Mouse (Mus musculus) hindbrain, embryonic 14.5 days (tissue): ENCODE measurements around the gene Pou2f2. TPM values are rescaled to one million over a fixed set of nuclear protein-coding genes. Genes with fewer than 3 reads are reported as not detected.

ENCODE experiments used
- ATAC-seq: fragments of 200-750 bp; cut with Nextera tagmentation; 2 replicates; pipeline ENCODE4 v1.8.0; 2017; ENCODE audit warnings: moderate number of reproducible peaks, mild to moderate bottlenecking, moderate TSS enrichment, moderate library complexity; ENCODE audit not compliant: low FRiP score
- DNase-seq: peaks from one replicate; pipeline ENCODE4 v3.0.0-alpha.2; 2015; ENCODE audit warnings: low spot score
- H3K27ac ChIP-seq: fragments of 300-500 bp; sonication (generic); 2 replicates; pipeline ENCODE4 v1.5.1; 2014; ENCODE audit warnings: mild to moderate bottlenecking, moderate library complexity
- H3K27me3 ChIP-seq: fragments of 300-500 bp; sonication (generic); 2 replicates; pipeline ENCODE4 v1.6.1; 2014; ENCODE audit warnings: mild to moderate bottlenecking, low read length, mixed read lengths; ENCODE audit not compliant: control insufficient read depth, insufficient read depth
- H3K36me3 ChIP-seq: fragments of 300-500 bp; sonication (generic); replicated peaks from 2 replicates; pipeline ENCODE4 v1.6.1; 2014; ENCODE audit not compliant: control insufficient read depth, insufficient read depth
- H3K4me1 ChIP-seq: fragments of 300-500 bp; sonication (generic); replicated peaks from 2 replicates; pipeline ENCODE4 v1.6.1; 2014; ENCODE audit warnings: antibody characterized with exemption, low read length, mixed read lengths; ENCODE audit not compliant: control insufficient read depth, insufficient read depth
- H3K4me2 ChIP-seq: fragments of 300-500 bp; sonication (generic); replicated peaks from 2 replicates; pipeline ENCODE4 v1.6.1; 2014; ENCODE audit warnings: mild to moderate bottlenecking, moderate library complexity
- H3K4me3 ChIP-seq: fragments of 300-500 bp; sonication (generic); replicated peaks from 2 replicates; pipeline ENCODE4 v1.5.1; 2014; ENCODE audit warnings: mild to moderate bottlenecking, low read length
- H3K9ac ChIP-seq: fragments of 300-500 bp; sonication (generic); 2 replicates; pipeline ENCODE4 v1.6.1; 2014
- H3K9me3 ChIP-seq: fragments of 300-500 bp; sonication (generic); 2 replicates; pipeline ENCODE4 v1.6.1; 2016; ENCODE audit warnings: low read length; ENCODE audit not compliant: control insufficient read depth
- WGBS: fragments of 180-500 bp; shearing (Covaris S2); extraction: QIAGEN DNeasy Blood & Tissue Kit; methylation state at CpG from one replicate; pipeline ENCODE4 v1.1.7; 2014; 5-methylcytosine and 5-hydroxymethylcytosine counted together
- polyA plus RNA-seq: library from polyadenylated mRNA; unstranded; fragments of >200 nt; fragmentation: Nextera tagmentation; extraction: Ambion mirVana; gene quantifications from 2 replicates; pipeline ENCODE4 v1.2.1, GENCODE M21; 2014

The Pou2f2 gene
- polyA plus RNA-seq, 1 experiment from 2014 or later, result 31.8 TPM

DNA sequence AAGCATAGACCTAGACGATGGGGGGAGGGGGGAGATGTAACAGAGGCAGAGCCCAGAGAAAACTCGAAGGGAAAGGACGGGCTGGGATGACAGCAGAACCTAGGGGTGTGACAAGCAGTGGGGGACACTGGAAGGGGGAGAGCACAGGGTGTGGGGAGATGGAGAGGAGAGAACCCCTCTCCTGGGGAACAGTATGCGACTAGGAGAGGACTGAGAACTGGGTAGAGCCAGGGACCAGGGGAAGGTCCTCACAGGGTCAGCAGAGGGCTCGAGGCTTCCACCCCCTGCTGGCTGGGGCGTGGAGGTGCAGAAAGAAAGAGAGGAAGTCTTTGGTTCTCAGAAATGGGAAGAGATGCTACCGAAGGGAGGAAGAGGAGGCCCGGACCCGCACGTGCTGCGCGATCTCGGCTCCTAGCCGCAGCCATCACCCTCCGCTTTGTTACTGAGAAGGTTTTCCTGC is 1.8 kb upstream of the Pou2f2 start:
- Histone ChIP-seq H3K4me1 (peaks cover 34% of the 10 kb centered on the region), H3K27me3 (peaks cover 14% of the 10 kb centered on the region; the same call in 1 of the 2 replicates), H3K9me3 (no peaks in the 10 kb centered on the region), H3K4me3 (peak overlapping the region; percentile 21), H3K9ac (peak overlapping the region; percentile 32; the same call in 1 of the 2 replicates), H3K4me2 (peak overlapping the region; percentile 76), H3K27ac (0 out of 2 replicates have a peak overlapping the region, but pooled peaks have one; percentile 26), H3K36me3 (no peaks in the 10 kb centered on the region)
- DNase-seq (no peak), ATAC-seq (no peak)
- under 1% methylated on average over 15 of the region's 15 CpGs for WGBS

DNA sequence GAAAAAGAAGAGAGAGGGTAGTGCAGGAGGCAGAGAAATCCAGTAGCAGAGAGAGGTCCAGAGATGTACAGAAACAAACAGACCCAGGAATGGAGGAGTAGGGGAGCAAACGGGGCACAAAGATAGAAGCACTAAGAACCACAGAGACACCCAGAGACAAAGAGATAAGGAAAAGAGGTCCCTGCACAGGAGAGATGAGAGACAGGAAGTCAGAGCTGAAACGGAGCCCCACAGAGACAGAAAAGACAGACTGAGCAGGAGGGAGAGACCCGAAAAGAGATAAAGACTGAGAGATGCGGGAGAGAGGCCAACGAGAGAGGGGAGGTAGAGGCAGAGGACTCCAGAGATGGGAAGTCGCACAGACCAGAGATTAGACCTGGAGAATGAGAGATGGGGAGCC is 986 bp upstream of the Pou2f2 start:
- peak overlapping the region; percentile 80 for H3K9ac ChIP-seq
- no peak for DNase-seq
- 2% methylated on average over 6 of the region's 6 CpGs for WGBS

DNA sequence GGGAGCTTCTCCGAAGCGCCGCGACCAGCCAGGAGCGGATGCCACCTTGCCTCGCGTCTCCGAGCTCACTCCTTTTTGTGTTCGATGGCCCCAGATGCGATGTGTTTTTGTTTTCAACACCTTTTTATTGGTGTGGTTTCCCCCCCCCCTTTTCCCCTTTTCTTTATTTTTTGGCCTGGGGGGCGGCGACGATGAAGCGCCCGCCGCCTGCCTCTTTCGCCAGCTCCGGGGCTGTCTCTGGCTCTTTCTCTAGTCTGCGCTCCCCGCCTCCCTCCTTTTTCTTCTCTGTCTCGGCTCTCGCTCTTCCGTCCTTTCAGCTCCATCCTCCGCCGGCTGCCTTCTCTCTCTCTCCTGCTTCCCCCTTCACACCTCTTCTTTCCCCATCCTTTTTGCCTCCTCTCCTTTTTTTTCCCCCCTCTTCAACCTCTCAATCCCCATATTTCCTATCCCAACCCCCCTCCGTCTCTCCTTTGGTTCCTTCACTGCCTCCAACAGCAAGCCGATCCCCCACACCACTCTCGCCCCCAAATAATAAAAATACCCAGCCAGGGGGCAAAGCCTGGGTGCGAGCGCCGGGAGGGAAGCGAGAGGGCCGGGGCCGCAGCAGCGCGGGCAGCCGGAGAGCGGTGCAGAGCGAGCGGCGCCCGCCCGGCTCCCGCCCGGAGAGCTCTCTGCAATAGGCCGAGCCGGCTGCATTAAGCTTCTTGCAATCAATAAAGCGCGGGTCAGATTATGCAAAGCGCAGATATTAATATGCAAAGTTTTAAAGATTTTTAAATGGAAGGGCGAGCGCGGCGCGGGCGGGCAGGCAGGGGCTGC is 530 bp downstream of the Pou2f2 start:
- Histone ChIP-seq H3K4me1 (peaks cover 57% of the 10 kb centered on the region), H3K4me3 (peak overlapping the region; percentile 49)

More for the DNA sequence above, 986 bp upstream of the Pou2f2 start:
- H3K9me3 ChIP-seq, result no peaks in the 10 kb centered on the region
- peak overlapping the region; percentile 94 for H3K27ac ChIP-seq
- H3K4me2 ChIP-seq, result peak overlapping the region; percentile 76
- no peak for ATAC-seq
- H3K4me1 ChIP-seq, result peaks cover 43% of the 10 kb centered on the region
- H3K4me3 ChIP-seq, result peak overlapping the region; percentile 49
- H3K36me3 ChIP-seq, result no peaks in the 10 kb centered on the region
- H3K27me3 ChIP-seq, result peaks cover 14% of the 10 kb centered on the region; the same call in 1 of the 2 replicates

GRCm38 (mm10) chr7:25178317-25178716 is 1.2 kb downstream of the Pou2f2 start:
- Histone ChIP-seq H3K4me3 (peak overlapping the region; percentile 49), H3K27me3 (peaks cover 14% of the 10 kb centered on the region; the same call in 1 of the 2 replicates), H3K4me2 (peak overlapping the region; percentile 76), H3K9ac (peak overlapping the region; percentile 80), H3K9me3 (no peaks in the 10 kb centered on the region), H3K4me1 (peaks cover 64% of the 10 kb centered on the region), H3K36me3 (no peaks in the 10 kb centered on the region), H3K27ac (peak overlapping the region; percentile 94)
- WGBS, result under 1% methylated on average over 17 of the region's 17 CpGs
- no peak for ATAC-seq
- no peak for DNase-seq

More for the DNA sequence above, 530 bp downstream of the Pou2f2 start:
- H3K4me2 ChIP-seq, result peak overlapping the region; percentile 76
- peak overlapping the region; percentile 80 for H3K9ac ChIP-seq
- DNase-seq (no peak), ATAC-seq (peak; percentile 66)
- H3K36me3 ChIP-seq, result no peaks in the 10 kb centered on the region
- H3K27ac ChIP-seq, result peak overlapping the region; percentile 94
- H3K27me3 ChIP-seq, result peaks cover 14% of the 10 kb centered on the region; the same call in 1 of the 2 replicates
- WGBS, result under 1% methylated on average over 51 of the region's 56 CpGs
- H3K9me3 ChIP-seq, result no peaks in the 10 kb centered on the region

DNA sequence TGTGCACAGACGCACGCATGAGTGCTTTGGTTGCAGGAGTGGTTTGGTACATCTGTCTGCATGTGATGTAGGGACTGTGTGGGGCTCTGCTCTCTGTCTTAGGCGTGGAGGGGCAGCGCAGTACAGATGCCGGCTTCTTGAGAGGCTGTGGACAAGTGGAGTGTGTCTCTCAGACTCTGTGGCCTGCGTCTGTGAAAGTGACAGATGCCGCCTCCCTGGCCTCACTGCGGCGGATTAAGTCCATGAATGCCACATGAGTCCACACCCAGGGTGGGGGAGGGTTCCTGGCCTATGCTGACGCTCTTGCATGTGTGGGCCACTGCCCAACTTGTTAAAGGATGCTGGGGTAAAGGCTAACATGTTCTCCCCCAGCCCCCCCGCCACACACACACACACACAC is 5.2 kb downstream of the Pou2f2 start:
- Histone ChIP-seq H3K27ac (peak overlapping the region; percentile 61), H3K9me3 (no peaks in the 10 kb centered on the region), H3K9ac (peak overlapping the region; percentile 12; the same call in 1 of the 2 replicates), H3K4me3 (no peak overlapping the region), H3K27me3 (no peaks in the 10 kb centered on the region), H3K4me2 (peak overlapping the region; percentile 76), H3K4me1 (peaks cover 53% of the 10 kb centered on the region), H3K36me3 (no peaks in the 10 kb centered on the region)
- DNase-seq, result no peak
- 30% methylated on average over 10 of the region's 11 CpGs for WGBS
- 0 out of 2 replicates have a peak, but pooled peaks have one; percentile 9 for ATAC-seq

DNA sequence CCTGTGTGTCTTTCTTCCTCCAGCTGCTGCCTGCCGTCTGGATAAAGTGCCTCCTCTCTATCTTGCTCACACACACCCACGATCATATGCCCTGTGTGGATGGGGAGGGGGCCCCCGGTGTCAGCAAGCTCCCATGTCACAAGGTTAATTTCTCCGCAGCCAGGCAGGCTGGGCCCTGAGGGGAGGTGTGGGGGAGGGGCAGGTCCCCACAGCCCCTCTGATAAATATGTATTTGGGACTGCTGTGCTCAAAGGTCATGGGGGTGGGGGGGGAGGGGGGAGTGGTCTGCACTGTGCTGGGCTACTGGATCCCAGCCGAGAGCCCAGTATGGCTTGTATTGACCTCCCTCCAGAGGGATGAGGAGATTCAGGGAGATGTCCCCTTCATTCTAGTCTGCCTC is 6.9 kb downstream of the Pou2f2 start:
- H3K4me3 ChIP-seq, result no peak overlapping the region
- no peak for ATAC-seq
- H3K9ac ChIP-seq, result no peak overlapping the region
- no peaks in the 10 kb centered on the region for H3K36me3 ChIP-seq
- H3K9me3 ChIP-seq, result no peaks in the 10 kb centered on the region
- peak overlapping the region; percentile 61 for H3K27ac ChIP-seq
- peaks cover 51% of the 10 kb centered on the region for H3K4me1 ChIP-seq
- no peaks in the 10 kb centered on the region for H3K27me3 ChIP-seq
- no peak for DNase-seq
- peak overlapping the region; percentile 76 for H3K4me2 ChIP-seq
- WGBS, result 12% methylated on average over 5 of the region's 5 CpGs

GRCm38 (mm10) chr7:25170583-25170982 is 8.9 kb downstream of the Pou2f2 start:
- no peak overlapping the region for H3K9ac ChIP-seq
- no peak overlapping the region for H3K4me3 ChIP-seq
- no peak for DNase-seq
- H3K27me3 ChIP-seq, result no peaks in the 10 kb centered on the region
- no peaks in the 10 kb centered on the region for H3K9me3 ChIP-seq
- H3K36me3 ChIP-seq, result no peaks in the 10 kb centered on the region
- H3K27ac ChIP-seq, result no peak overlapping the region
- 40% methylated on average over 3 of the region's 3 CpGs for WGBS
- H3K4me1 ChIP-seq, result peaks cover 30% of the 10 kb centered on the region; the same call in 1 of the 2 replicates
- H3K4me2 ChIP-seq, result no peak overlapping the region
- no peak for ATAC-seq

GRCm38 (mm10) chr7:25166106-25166505 is 13.4 kb downstream of the Pou2f2 start:
- Histone ChIP-seq H3K4me2 (no peak overlapping the region), H3K27ac (no peak overlapping the region), H3K9me3 (no peaks in the 10 kb centered on the region), H3K4me1 (no peaks in the 10 kb centered on the region), H3K36me3 (no peaks in the 10 kb centered on the region), H3K27me3 (no peaks in the 10 kb centered on the region), H3K9ac (no peak overlapping the region), H3K4me3 (no peak overlapping the region)
- WGBS, result 86% methylated on average over 5 of the region's 5 CpGs
- no peak for ATAC-seq
- DNase-seq, result no peak

- 0 out of 2 replicates have a peak overlapping the region, but pooled peaks have one; percentile 41 for H3K4me2 ChIP-seq
- H3K27ac ChIP-seq, result no peak overlapping the region
- H3K4me3 ChIP-seq, result no peak overlapping the region
- no peaks in the 10 kb centered on the region for H3K27me3 ChIP-seq
- peak overlapping the region; percentile 28; the same call in 1 of the 2 replicates for H3K9ac ChIP-seq
- no peaks in the 10 kb centered on the region for H3K9me3 ChIP-seq
- H3K4me1 ChIP-seq, result peaks cover 46% of the 10 kb centered on the region
- 37% methylated on average over 14 of the region's 14 CpGs for WGBS
- ATAC-seq, result no peak
- DNase-seq, result no peak
- H3K36me3 ChIP-seq, result no peaks in the 10 kb centered on the region
These were observed 23.3 kb downstream of the Pou2f2 start for GRCm38 (mm10) chr7:25156158-25156648.
